Mouse (Mus musculus) MN1 (cell line): ENCODE data around the gene Kpna7.
"Not testable (repeated sequence)": the region's sequence is repeated elsewhere in the genome, so short reads cannot be mapped to it uniquely, and the experiment has no call there.

Source experiments
- DNase-seq: peaks from one replicate; pipeline ENCODE4 v3.0.0-alpha.2; 2016; ENCODE audit warnings: low spot score

Kpna7 gene

DNA sequence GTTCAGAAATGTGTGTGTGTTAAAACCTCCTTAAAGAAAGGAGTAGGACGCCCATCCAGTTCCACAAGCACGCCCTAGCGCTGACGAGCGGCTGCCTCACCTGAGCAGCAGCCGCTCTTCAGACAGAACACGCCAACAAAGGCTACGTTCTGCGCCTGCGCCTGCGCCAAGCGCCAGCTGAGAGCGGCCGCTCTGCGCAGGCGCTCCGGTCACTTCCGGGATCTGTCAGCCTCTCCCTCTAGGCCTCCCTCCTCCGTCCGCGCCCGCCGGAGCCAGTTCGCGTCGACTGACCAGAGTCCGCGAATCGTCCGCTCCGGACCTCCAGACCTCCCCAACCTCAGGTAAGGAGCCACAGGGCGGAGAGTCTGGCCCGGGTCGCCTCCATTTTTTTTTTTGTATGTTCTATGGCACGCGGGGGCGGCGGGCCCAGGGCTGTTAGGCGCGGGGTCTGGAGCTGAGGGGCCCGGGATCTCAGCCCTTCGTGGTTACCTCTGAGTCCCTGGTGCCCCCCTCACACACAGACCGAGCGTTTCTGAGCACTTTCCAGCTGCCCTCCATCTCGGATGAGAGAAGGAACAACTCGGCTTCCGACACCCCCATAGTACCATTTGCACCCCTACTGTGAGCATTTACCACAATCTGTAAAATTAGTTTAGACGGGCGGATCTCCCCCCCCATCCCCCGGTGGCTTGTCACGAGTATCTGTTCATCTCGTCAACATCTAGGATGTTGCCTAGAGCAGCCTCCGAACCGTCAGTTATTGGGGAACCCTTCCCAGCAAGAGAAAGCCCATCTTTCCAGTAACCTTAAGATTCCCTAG lies at the start of gene Kpna7, which contains the start of gene Arpc1a:
Kpna7 (minus strand) TSS at position 399 of the 820 bp plus-strand sequence.
Arpc1a (plus strand) TSS at position 199 of the 820 bp plus-strand sequence.
- peak; percentile 98 for DNase-seq

DNA sequence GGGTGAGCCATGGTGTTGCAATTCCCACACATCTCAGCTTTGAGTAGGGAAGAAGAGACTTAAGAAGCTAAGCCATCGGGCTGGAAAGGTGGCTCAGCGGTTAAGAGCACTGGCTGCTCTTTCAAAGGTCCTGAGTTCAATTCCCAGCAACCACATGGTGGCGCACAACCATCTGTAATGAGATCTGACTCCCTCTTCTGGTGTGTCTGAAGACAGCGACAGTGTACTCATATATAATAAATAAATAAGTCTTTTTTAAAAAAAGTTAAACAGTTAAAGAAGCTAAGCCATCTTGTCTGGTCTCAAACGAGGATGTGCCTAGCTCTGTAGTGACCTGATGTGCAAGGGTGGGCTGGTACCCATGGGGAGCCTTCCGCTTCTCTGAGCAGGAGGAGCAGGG lies 49.4 kb upstream of the Kpna7 start:
- DNase-seq, result not testable (repeated sequence)

DNA sequence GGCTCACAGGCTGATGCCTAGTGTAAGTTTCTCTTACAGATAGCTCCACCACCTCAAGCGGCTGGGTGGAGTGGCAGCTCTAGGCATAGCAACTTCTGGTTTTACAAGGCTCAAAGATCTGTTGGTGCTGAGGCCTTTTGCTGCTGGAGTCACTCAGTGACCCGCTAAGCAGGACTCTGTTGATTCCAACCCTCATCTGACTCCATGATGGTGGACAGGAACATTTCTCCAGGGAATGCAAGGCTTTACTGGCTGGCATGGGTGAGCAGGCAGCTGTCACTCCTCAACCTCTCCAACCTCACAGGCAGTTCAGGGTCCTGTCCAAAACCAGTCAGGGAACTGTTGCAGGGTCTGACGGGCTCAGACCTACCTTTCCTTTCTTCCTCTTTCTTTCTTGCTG lies 47.2 kb upstream of the Kpna7 start:
- no peak for DNase-seq

DNA sequence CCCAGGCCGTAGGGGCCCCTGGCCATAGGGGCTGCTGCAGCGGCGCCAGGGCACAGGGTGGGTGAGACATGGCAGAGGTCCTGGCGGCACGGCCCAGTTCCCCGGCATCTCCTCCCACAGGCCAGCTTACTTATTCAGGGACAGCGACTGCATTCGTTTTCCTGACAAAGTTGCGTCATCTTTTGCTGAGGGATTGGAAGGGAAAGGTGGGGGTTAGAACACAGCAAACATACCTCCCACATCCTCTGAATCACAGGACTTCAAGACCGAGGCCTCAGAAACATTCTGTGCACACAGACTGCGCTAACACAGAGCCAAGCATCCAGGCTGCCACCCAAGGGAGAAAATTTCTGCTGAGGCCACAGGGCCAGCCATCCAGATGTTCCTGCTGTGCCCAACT lies 46.4 kb upstream of the Kpna7 start:
- DNase-seq, result peak; percentile 69

DNA sequence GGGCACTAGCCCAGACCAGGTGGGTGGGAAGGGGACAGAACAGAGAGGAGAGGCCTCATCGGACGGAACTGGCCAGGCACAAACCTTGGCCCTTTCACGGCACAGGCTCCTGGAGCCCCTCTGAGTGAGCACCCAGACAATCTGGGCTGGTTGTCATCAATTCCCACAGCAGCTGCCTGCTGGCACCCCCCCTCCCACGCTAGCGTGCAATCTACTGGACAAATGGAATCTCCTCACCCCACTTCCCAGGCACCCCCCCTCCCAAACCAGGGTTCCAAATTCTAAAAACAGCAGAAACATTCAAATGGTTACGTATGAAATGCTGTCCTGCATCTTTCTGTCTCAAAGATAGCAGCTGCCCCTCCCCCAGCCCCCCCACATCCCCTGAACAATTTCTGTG lies 45.9 kb upstream of the Kpna7 start:
- not testable (repeated sequence) for DNase-seq

DNA sequence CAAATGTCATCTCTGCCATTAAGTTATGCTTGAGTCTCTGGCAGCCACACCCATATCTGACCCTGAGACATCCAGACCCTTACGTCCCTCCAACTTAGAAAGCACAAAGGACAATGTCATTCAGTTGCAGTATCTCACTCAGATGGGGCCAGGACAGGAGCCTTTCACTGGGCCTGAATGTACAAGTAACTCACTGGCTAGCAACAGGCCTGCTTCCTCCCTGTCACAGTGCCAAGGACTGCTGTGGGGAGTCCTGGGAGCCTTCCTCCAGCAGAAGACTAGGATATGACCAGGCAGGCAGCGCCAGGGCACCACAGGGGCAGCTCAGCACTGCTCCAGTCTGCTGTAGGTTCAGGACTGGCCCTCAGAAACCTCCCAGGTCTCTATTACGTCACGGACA lies 45.3 kb upstream of the Kpna7 start:
- peak; percentile 71 for DNase-seq

DNA sequence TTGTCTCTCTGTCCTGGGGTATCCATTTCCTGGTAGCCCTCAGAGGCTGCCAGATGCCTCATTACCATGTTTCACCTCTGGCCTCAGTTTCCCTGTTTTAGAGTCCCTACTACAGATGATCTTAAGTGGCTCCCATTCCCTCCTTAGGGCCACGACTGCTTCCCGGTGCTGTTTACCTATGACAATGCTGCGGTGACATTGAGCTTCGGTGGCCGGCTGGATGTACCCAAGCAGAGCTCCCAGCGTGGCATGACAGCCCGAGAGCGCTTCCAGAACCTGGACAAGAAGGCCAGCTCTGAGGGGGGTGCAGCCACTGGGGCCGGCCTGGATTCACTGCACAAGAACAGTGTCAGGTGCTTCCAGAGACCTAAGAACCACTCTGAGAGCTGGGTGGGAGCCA lies 42.8 kb upstream of the Kpna7 start:
- DNase-seq, result no peak

DNA sequence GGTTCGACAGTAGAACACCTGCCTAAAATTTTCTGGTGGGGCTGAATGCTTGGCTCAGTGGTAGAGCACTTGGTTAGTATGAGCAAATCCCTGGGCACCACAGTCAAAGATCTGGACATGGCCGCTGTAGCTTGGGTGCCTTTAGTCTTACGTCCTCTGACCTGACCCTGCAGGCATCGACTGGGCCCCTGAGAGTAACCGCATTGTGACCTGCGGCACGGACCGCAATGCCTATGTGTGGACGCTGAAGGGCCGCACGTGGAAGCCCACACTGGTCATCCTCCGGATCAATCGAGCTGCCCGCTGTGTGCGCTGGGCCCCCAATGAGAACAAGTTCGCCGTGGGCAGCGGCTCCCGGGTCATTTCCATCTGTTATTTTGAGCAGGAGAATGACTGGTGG lies 39.6 kb upstream of the Kpna7 start:
- DNase-seq, result no peak

DNA sequence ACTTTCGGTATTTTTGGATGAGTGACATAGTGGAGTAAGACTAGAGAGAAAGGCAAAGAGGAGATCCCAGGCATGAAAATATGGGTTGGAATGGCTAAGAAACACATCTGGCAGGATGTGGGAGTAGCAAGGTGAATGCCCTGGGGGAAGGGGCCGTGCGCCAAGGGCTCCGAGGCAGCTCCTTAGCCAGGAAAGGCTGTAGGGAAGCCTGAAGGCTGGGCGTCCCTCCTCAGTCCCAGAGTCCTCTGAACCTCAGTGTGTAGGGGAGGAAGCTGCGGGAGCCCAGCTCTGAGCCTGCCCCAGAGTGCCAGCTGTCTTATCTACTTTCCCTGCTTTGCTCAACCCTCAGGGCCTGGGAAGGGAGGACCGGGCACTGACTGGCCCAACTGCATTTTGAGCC lies 37.1 kb upstream of the Kpna7 start:
- no peak for DNase-seq

DNA sequence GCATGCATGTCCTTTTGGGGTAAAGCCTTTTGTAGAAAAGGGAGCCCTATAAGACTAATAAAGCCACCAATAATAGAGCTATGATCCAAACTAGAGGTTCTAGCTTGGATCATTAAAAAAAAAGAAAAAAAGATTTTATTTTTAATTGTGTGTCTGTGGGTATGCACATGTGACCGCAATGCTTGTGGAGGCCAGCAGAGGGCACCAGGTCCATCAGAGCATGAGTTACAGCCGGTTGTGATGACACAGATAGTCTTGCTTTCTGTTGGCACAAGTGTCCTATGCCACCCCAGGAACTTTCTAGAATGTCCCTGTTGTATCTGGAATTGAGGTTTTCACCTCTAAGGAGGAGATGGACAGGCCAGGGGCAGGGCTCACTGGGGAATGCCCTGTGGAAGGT lies 35.6 kb upstream of the Kpna7 start:
- DNase-seq, result no peak

DNA sequence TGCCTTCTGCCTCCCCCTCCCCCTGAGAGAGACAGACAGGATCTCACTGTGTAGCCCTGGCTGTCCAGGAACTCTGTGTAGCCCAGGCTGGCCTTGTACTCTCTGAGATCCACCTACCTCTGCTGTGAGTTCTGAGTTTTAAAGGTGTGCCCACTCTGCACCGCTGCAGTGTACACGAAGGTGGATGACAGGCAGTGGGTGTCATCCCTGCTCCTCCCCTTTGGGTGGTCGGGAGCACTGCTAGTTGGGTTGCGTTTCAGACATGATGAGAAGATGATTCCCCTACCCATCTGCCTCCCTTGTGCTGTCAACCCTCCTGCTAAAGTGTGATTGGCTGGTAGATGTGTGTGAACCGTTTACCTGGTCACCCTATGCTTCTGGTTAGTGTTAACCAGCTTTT lies 34.6 kb upstream of the Kpna7 start:
- DNase-seq, result no peak

DNA sequence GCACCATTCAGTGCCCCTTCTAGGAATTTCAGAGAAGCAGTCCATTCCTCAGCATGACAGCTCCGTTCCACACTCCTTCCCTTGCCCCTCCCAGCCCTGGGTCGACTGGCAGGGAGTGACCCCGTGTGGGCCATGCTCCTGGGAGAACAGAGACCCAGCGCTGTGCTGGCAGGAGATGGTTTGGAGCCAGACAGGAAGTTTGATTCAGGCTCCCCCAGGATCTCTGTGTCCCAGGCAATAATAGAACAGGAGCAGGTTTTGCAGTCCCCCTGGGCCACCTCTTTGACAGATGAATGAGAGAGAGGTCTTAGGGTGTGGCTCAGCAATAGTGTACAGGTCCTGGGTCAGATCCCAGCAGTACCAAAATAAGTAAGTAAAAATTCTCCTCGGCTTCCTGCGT lies 34.2 kb upstream of the Kpna7 start:
- DNase-seq, result no peak

DNA sequence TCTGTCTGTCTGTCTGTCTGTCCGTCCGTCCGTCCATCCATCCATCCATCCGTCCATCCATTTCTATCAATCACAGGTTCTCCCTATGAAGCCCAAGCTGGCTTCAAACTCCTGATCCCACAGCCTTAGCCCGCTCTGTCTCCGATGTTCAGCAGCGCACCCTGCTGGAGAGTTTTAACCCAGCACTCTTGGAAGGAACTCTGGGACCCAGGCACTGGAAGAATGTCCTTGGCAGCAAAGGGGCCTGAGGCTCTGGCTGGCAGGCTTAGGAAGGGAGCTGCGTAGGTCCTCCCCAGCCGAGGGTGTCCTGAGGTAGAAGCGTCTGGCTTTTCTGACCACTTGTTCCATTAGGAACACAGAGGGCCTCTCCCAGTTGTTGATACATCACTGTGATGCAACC lies 33.1 kb upstream of the Kpna7 start:
- DNase-seq, result peak; percentile 51

DNA sequence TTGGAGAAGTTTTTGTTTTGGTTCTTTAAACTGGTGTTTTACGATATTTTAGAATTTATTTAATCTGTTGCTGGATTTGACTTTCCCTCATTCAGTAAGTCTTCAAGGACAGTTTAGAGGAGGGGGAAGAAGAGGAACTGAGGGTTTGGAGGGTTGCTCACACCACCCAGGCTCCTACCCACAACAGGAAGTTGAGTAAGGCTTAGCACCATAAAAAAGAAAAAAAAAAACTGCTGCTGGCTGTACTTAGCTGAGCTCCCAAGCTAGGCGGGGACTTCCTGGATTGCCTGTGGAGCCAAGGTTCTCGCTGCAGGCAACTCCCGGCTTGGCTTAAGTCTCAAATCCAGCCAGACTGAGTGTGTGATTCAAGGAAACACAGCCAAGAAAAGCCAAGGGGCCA lies 32.5 kb upstream of the Kpna7 start:
- no peak for DNase-seq

DNA sequence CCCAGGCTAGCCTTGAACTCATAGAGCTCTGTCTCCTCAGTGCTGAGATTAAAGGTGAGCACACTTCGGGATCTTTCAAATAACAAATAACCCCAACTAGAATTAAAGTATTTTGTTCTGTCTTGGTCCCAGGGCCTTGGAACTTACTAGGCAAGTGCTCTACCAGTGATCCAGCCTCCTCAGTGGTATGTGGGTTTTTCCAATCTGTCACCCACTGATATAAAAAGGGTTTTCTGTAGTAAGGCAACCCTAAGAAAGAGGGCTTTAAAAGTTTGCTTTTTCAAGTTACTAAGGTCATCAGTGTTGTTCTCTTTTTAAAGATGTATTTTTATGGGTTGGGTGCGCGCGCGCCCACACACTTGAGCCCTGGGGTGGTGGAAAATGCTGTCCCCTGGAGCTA lies 31.9 kb upstream of the Kpna7 start:
- DNase-seq, result no peak

DNA sequence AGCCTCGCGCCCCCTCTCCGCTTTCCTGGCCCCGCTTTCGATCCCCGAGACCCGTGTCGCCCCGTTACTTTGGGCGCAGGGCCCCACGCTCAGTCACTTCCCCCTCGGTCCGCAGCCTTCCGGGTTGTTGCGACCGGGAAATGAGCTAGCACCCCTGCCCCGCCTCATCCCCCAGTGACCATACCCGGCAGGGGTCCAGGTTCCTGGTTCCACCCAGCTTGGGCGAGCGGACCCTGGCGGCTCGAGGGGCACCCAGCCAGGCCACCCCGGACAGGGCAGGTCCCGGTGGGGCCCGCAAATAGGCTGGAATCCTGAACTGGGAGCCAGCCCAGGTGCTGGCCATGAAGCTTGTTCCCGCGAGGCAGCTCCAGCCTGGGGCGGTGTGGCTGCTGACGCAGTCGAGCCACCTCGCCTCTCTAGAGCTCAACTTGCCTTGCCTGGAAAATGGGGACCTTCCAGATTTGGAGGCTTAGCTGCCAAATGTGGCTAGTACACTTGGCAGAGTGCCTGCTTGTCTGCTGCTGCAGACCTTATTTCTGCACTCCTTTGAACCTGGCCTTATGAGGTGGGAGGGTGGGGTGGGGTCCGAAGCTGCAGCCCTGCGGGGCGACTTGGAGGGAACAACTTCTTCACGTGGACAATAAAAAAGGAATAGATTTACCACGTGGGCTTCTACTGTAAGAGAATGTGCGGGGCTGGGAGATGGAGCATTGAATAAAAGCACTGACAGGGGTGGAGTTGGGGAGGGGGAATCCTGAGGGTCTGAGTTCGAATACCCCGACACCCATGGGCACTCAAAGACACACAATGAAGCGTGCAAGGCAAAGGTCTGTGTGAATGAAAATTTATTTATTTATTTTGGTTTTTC lies 31.0 kb upstream of the Kpna7 start:
- DNase-seq, result peak; percentile 65

DNA sequence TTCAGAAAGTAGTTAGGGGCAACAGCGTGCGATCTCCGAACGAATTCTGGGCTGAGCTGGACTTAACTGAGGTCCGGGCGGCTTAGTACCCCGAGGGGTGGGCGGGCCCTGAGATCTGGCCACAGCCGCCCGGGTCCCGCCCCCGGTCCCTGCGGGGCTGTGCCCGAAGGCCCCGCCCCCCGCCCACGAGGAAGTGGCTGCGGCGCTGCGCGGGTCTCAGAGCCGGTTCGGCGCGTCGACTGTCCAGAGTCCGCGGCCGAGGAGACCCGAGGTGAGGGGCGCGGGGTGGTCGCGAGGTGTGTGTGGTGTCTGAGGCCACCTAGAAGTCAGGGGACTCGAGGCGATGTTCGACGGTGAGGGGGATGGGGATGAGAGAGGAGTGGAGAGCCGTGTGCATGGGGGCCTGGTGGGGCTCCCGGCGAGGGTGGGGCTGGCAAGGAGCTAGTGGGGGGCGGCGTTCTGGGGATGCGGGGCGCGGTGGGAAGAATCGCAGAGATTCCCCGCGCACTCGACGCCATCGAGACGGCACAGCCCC lies 30.3 kb upstream of the Kpna7 start, which contains the start of gene Arpc1b:
Arpc1b (plus strand) TSS at position 145 of the 535 bp plus-strand sequence.
- peak; percentile 77 for DNase-seq

DNA sequence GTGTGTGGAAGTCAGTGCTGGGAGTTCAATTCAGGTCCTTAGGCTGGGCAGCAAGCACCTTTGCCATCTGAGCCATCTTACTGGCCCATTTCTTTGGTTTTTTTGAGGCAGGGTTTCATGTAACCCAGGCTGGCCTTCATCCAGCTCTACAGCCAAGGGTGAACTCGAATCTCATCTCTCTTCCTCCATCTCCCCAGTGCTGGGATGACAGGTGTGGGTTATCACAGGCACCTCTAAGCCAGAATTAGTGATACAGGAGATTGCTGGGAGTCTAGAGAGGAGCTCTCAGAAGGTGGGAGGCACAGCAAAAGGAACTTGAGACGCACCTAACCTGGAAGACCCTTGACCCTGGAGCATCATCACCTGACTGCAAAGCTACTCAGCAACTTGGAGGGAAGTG lies 29.6 kb upstream of the Kpna7 start:
- no peak for DNase-seq

DNA sequence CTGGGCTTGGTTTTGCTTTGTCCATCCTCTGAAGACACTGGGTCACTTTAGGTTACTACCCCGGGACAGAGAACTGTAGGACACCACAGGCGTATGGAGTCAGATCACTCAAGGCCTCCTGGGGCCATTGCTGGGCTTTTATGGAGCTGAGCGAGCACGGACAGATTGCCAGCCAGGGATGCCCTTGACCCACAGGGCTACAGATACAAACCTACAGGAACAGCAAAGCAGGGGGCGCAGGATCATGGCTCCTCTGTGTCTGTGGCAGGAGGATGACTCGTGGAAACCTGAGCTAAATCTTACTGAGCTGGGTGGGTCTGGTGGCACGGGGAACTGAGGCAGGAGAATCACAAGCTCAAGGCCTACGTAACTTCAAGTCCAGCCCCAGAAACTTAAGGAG lies 28.7 kb upstream of the Kpna7 start:
- DNase-seq, result no peak

DNA sequence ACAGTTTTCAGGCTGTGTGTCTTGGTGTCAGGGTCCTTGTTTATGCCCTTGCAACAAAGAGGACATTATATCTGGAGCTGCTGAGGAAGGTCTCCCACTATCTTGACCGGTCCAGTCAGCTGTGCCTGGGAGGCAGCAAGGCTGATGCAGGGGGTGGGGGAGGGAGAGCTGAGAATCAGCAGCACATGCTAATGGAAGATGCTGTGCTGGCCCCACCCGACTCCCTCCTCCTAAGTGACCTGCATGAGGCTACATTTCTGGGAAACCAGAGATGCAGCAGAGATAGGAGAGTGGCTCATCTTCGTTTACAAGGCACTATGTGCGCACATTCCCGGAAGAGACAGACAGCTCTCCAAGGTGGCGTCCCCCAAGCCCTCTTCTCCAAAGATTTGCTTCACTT lies 26.6 kb upstream of the Kpna7 start:
- peak; percentile 48 for DNase-seq

DNA sequence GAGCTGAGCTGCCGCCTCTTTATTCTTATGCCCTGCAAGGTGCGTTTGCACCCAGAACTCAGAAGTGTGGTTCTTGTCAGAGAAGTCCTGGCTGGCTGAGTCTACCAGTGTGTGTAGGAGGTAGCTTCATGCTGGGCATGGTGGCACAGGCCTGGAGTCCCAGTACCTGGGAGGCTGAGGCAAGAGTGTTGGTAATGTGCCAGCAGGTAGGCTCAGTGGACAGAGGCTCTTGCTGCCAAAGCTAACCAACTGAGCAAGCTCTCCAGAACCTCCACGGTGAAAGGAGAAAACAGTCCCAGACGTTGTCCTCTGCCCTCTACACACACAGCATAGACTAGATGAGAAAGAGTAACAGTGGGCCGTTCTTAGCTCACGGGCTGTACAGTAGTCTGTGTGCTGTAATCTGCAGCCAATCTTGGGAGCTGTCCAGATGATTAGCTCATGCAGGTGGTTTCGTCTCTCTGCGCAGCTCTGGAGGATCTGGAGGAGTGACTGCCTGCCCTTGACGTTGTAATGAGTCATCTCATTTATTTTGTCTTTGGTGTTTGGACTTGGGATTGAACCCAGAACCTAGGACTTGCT lies 22.0 kb upstream of the Kpna7 start:
- DNase-seq, result peak; percentile 78

DNA sequence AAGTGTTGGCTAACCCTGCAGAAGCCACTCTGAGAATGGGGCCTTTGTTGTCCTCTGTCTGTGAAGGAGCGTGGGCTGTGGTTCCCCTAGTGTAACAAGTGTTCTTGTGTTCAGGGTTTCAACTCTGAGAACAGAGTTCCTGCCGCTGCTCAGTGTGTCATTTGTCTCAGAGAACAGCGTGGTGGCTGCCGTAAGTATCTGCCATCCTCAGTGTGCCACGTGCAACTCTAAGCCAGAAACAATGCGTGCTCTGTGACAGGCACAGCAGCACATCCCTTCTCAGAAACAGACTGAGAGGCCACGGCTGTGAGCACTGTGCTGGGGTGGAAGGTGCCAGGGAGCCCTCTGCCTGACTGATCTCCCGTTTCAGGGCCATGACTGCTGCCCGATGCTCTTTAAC lies 20.5 kb upstream of the Kpna7 start:
- DNase-seq, result no peak
